Mouse (Mus musculus) midbrain, embryonic 11.5 days (tissue): Measurements from ENCODE around the gene 4930518I15Rik. TPM values are rescaled to one million over a fixed set of nuclear protein-coding genes. Genes with fewer than 3 reads are reported as not detected.
"Not testable (repeated sequence)": the region's sequence is repeated elsewhere in the genome, so short reads cannot be mapped to it uniquely, and the experiment has no call there.

ENCODE experiments used
- ATAC-seq: fragments of 200-750 bp; cut with Nextera tagmentation; 2 replicates; pipeline ENCODE4 v1.8.0; 2017; ENCODE audit warnings: moderate TSS enrichment, moderate library complexity; ENCODE audit not compliant: low FRiP score
- DNase-seq: peaks from one replicate; pipeline ENCODE4 v3.0.0; 2015; ENCODE audit warnings: low spot score; ENCODE audit errors: missing footprints
- H3K27ac ChIP-seq: fragments of 300-500 bp; sonication (generic); 2 replicates; pipeline ENCODE4 v1.5.1; 2014; ENCODE audit warnings: low read depth, low read length
- H3K27me3 ChIP-seq: fragments of 300-500 bp; sonication (generic); 2 replicates; pipeline ENCODE4 v1.6.1; 2014; ENCODE audit warnings: mild to moderate bottlenecking, low read length, moderate library complexity, mixed read lengths; ENCODE audit not compliant: control insufficient read depth, insufficient read depth
- H3K36me3 ChIP-seq: fragments of 300-500 bp; sonication (generic); 2 replicates; pipeline ENCODE4 v1.6.1; 2014; ENCODE audit warnings: mild to moderate bottlenecking, low read length, moderate library complexity, mixed read lengths; ENCODE audit not compliant: control insufficient read depth, insufficient read depth
- H3K4me1 ChIP-seq: fragments of 300-500 bp; sonication (generic); 2 replicates; pipeline ENCODE4 v1.6.1; 2014; ENCODE audit warnings: low read length; ENCODE audit not compliant: control insufficient read depth, insufficient read depth
- H3K4me2 ChIP-seq: fragments of 300-500 bp; sonication (generic); 2 replicates; pipeline ENCODE4 v1.6.1; 2014; ENCODE audit warnings: mild to moderate bottlenecking, moderate library complexity
- H3K4me3 ChIP-seq: fragments of 300-500 bp; sonication (generic); 2 replicates; pipeline ENCODE4 v1.5.1; 2014; ENCODE audit warnings: low read depth, low read length
- H3K9ac ChIP-seq: fragments of 300-500 bp; sonication (generic); 2 replicates; pipeline ENCODE4 v1.6.1; 2014; ENCODE audit warnings: low read length
- H3K9me3 ChIP-seq: fragments of 300-500 bp; sonication (generic); 2 replicates; pipeline ENCODE4 v1.6.1; 2016; ENCODE audit warnings: low read length; ENCODE audit not compliant: control insufficient read depth
- WGBS: fragments of 180-500 bp; shearing (Covaris S2); extraction: QIAGEN DNeasy Blood & Tissue Kit; methylation state at CpG from one replicate; pipeline ENCODE4 v1.1.7; 2014; 5-methylcytosine and 5-hydroxymethylcytosine counted together
- polyA plus RNA-seq: library from polyadenylated mRNA; unstranded; fragments of >200 nt; fragmentation: Nextera tagmentation; extraction: Ambion mirVana; gene quantifications from 2 replicates; pipeline ENCODE4 v1.2.1, GENCODE M21; 2014

The 4930518I15Rik gene
- polyA plus RNA-seq, 1 experiment from 2014 or later, result 4.7 TPM

DNA sequence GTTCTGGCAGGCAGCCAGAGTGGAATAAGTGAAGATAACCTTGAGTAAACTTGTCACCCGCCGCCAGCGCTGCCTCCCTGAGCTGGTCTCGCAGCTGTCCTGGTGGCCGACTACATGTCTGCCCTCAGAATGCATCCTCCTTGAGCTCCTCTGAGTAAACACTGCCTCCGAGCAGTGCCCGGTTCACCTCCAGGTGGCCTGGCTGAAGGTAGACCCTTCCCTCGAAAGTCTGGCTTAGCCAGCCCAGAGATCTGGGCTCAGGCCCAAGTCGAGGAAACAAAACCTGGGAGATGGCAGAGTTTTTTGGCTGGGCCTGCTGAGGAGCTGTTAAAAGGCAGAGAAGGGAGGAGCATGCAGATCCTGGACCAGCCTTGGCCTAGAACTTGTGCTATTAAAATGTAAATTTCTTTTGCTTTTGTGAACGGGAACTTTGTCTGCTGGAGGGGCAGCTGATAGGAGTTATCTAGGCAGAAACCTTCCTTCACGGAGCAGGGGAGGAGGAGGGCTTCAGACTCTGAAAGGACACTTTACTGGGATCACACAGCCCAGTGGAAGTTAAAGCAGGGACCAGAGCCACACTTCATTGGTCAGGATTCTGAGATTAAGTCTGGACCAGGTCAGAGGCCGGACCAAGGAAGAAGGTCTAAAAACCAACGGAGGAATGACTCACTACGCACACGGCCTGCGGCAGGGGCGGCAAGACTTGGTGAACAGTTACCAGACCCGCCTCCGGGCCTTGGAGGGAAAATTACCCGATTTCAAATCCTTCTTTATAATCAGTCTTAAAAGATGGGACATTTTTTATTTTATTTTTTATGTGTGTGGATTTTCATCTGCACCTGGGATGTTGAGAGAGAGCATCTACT lies 15.7 kb downstream of the 4930518I15Rik start:
- 2% methylated on average over 20 of the region's 20 CpGs for WGBS
- H3K9me3 ChIP-seq, result no peaks in the 10 kb centered on the region
- no peaks in the 10 kb centered on the region for H3K27me3 ChIP-seq
- ATAC-seq (no peak), DNase-seq (no peak)
- H3K4me2 ChIP-seq, result peak overlapping the region; percentile 64
- H3K9ac ChIP-seq, result peak overlapping the region; percentile 95
- peaks cover 2% of the 10 kb centered on the region; the same call in 1 of the 2 replicates for H3K36me3 ChIP-seq
- H3K4me3 ChIP-seq, result peak overlapping the region; percentile 86
- peaks cover 35% of the 10 kb centered on the region for H3K4me1 ChIP-seq
- H3K27ac ChIP-seq, result peak overlapping the region; percentile 21; the same call in 1 of the 2 replicates

DNA sequence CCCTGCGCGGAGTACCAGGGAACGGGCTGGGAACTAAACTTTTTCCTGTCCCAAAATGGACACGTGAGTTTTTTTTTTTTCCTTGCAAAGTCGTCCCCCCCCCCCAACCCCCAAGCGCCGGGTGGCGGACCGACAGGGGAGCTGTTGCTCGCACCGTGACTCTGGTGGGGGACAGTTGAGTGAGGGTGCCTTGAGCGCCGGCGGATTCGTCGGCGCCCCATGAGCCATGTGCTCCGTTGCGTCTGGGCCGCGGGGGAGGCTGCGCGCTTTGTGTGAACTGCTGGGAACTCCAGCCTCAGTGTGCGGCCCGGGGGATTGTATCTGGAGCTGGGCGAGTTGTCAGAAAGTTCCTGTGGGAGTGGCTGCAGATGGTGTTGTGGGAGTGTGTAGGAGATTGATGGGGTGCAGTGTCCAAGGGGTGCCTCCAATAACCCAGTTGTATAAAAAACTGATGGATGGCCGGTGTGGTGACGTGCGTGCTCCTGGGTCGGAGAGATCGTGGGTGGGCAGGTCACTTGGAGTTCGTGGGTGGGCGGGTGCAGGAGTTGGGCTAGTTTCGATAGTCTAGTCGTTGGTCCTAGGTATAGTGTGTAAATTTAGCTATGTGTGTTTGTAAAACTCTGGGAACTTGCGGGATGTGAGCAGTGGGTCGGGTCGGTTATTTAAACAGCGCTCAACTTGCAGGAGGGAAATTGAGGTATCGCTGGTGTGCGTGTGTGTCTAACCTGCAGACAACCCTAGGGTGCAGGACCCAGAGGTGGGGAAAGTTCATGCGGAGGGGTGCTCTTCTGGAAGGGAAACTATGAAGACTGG lies 16.5 kb downstream of the 4930518I15Rik start:
- no peaks in the 10 kb centered on the region for H3K27me3 ChIP-seq
- H3K36me3 ChIP-seq, result no peaks in the 10 kb centered on the region; the same call in 1 of the 2 replicates
- under 1% methylated on average over 41 of the region's 42 CpGs for WGBS
- DNase-seq (peak; percentile 96), ATAC-seq (peak; percentile 6; the same call in 1 of the 2 replicates)
- H3K4me3 ChIP-seq, result peak overlapping the region; percentile 86
- H3K4me2 ChIP-seq, result peak overlapping the region; percentile 64
- peaks cover 35% of the 10 kb centered on the region for H3K4me1 ChIP-seq
- H3K27ac ChIP-seq, result peak overlapping the region; percentile 92
- H3K9ac ChIP-seq, result peak overlapping the region; percentile 95
- H3K9me3 ChIP-seq, result no peaks in the 10 kb centered on the region

DNA sequence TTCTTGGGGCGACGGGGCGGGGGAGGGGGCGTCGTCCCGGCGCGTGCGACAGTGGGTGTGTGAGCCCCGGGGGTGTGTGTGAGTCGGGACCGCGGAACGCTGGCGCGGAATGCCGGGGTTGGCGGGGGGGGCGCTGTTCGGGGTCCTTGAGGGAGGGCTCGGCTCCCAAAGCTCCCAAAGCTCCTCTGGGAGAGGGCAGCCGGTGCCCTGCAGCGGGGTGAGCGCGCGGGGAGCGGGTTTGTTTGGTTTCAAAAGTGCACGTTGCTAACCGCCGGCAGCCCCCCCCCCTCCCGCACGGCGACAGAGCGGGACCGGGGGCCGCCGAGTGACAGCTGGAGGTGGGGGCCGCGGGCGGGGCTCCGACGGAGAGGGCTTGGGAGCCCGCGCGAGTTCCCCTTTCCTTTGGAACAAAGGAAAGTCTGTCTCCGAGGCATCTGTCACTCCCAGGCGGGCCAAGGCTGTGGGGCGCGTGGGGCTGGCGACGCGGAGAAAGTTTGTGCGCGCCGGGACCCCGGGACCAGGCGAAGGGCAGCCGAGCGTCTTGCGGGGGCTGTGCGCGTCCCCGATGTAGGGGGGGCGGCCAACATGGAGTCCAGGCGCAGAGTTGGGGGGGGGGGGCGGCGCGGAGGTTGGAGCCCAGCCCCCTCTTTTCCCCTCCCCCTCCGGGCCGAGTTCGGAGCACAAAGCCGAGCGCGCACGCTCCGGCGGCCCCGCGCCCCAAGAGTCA lies 17.3 kb downstream of the 4930518I15Rik start:
- peak overlapping the region; percentile 92 for H3K27ac ChIP-seq
- WGBS, result under 1% methylated on average over 60 of the region's 79 CpGs
- H3K36me3 ChIP-seq, result no peaks in the 10 kb centered on the region; the same call in 1 of the 2 replicates
- peak overlapping the region; percentile 64 for H3K4me2 ChIP-seq
- no peaks in the 10 kb centered on the region for H3K27me3 ChIP-seq
- no peaks in the 10 kb centered on the region for H3K9me3 ChIP-seq
- no peak for DNase-seq
- peak overlapping the region; percentile 95 for H3K9ac ChIP-seq
- peaks cover 35% of the 10 kb centered on the region for H3K4me1 ChIP-seq
- peak; percentile 62 for ATAC-seq
- peak overlapping the region; percentile 86 for H3K4me3 ChIP-seq

DNA sequence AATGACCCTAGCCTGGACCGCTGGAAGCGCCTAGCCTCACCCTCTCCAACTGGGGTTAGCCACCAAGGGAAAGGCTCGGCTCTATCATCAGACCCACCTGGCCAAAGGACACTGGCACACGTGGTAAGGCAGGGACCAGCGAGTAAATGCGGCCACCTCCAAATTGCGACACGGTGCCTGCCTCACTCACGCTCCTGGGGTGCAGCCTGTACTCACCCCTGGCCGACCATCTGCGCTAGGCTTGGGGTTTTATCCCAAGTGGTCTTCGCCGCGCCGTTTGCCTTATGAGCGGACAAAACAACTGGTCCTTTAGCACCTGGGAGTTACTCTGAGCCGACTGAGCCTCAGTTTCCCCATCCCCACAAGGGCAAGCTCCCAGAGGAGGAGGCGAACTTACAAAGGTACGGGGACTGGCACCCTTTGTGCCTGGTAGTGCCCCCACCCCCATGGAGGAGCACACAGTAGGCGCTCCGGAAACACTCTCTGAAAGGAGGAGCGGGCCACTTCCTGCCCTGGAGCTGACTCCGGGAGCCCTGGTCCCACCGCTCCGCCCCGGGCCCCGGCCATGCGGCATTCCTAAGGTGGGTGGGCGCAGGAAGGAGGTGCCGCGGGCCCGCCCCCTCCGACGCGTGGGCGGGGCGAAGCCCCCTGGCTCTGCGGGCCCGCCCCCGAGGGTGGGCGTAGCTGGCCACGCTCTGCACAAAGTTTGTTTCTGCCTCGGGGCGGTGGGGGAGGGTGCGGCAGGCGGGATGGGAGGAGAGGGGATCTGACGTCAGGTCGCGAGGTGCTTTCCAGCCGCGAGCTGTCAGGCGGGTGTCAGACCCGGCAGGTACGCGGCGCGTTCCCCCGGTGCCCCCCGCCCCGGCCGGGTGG lies 18.2 kb downstream of the 4930518I15Rik start, which contains the start of gene Tgif2:
Gene Tgif2 (plus strand): TSS at position 689 of the 873 bp plus-strand sequence.
- Histone ChIP-seq H3K27me3 (no peaks in the 10 kb centered on the region), H3K4me1 (peaks cover 29% of the 10 kb centered on the region), H3K4me2 (peak within 1 kb of the TSS; percentile 64), H3K36me3 (peaks cover 2% of the 10 kb centered on the region), H3K27ac (peak within 1 kb of the TSS; percentile 92), H3K9ac (peak within 1 kb of the TSS; percentile 95), H3K4me3 (peak within 1 kb of the TSS; percentile 86), H3K9me3 (no peaks in the 10 kb centered on the region)
- DNase-seq (peak; percentile 100), ATAC-seq (peak; percentile 89)
- WGBS, result under 1% methylated on average over 47 of the region's 61 CpGs

DNA sequence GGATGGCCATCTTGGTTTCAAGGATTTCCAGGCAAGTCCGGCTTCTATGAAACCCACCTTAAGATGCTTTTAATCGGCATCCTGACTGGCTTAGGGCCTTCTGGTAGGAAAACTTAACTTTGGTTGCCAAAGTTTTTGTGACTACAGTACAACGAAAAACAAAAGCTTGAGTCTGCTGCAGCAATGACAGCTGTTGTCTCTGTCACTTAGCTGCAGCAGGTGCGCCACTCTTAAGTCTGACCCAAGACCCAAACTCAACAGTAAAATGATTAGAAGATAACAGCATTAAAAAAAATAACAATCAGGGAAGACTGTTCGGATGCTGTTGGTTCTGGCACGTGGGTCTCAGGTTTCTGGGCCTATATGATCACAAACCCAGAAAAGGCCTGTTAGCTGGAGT lies 18.9 kb downstream of the 4930518I15Rik start:
- DNase-seq (no peak), ATAC-seq (no peak)
- WGBS, result 68% methylated on average over 6 of the region's 6 CpGs
- Histone ChIP-seq H3K4me1 (peaks cover 25% of the 10 kb centered on the region), H3K27ac (no peak overlapping the region), H3K27me3 (no peaks in the 10 kb centered on the region), H3K9me3 (no peaks in the 10 kb centered on the region), H3K4me2 (peak overlapping the region; percentile 64), H3K36me3 (peaks cover 9% of the 10 kb centered on the region), H3K4me3 (peak overlapping the region; percentile 86), H3K9ac (peak overlapping the region; percentile 95; the same call in 1 of the 2 replicates)

DNA sequence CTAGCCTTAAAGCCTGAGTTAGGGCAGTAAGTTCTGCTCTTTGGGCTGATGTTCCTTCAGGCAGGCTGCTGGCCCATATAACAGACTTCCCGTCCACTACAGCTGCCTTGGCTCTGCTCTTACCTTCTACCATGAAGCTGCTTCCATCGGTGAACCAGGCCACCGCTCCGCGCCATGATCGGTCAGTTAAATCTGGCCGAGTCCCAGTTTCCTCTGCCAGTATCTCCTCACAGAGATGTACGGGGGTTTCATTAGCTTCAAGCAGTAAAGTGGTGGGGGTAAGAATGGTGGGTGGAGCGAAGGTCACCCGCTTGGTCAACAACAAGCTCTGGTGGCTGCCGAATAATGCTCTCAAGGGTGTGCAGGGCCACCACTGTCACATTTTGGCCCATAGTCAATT lies 23.4 kb downstream of the 4930518I15Rik start:
- Histone ChIP-seq H3K27ac (no peak overlapping the region), H3K9ac (no peak overlapping the region), H3K4me2 (no peak overlapping the region), H3K36me3 (peaks cover 32% of the 10 kb centered on the region), H3K9me3 (peaks cover 3% of the 10 kb centered on the region; the same call in 1 of the 2 replicates), H3K27me3 (no peaks in the 10 kb centered on the region), H3K4me3 (no peak overlapping the region), H3K4me1 (0 out of 2 replicates have a peak, but pooled peaks cover 2% of the 10 kb centered on the region)
- 98% methylated on average over 11 of the region's 11 CpGs for WGBS
- no peak for ATAC-seq
- DNase-seq, result no peak

DNA sequence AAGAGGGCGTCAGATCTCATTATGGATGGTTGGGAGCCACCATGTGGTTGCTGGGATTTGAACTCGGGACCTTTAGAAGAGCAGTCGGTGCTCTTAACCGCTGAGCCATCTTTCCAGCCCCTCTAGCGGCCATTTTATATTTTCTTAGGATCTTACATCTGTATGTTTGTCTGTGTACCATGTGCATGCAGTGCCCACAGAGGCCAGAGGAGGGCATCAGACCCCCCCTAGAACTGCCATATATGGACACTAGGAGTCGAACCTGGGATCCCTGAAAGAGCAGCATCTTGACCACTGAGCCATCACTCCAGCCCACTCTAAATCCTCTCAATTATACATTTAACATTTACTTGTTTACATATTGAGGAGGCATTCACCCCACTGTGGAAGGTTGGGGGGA lies 32.6 kb downstream of the 4930518I15Rik start:
- H3K27me3 ChIP-seq, H3K9me3 ChIP-seq, H3K9ac ChIP-seq, H3K27ac ChIP-seq, ATAC-seq, H3K4me2 ChIP-seq, H3K4me1 ChIP-seq, H3K4me3 ChIP-seq, H3K36me3 ChIP-seq: not testable (repeated sequence)
- DNase-seq, result peak; percentile 19
- WGBS, result 92% methylated on average over 6 of the region's 6 CpGs

DNA sequence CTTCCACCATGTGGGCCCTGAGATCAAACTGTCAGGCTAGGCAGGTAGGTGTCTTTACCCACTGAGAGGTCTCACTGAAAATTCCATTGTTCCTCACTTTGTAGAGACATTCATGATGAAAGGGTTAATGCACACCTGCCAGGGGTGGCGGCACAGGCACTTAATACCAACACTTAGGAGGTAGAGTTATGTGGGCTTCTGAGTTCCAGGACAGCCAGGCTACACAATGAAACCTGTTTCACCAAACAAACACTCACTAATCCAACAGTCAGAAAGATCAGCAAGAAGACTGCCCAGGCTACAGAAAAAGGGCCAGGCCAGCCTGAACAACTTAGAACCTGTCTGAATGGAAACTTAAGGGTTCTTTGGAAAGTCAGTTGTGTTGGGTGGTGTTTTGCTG lies 41.6 kb downstream of the 4930518I15Rik start:
- no peaks in the 10 kb centered on the region for H3K9me3 ChIP-seq
- H3K4me1 ChIP-seq, result peaks cover 16% of the 10 kb centered on the region
- H3K9ac ChIP-seq, result no peak overlapping the region
- H3K27me3 ChIP-seq, result no peaks in the 10 kb centered on the region
- H3K4me2 ChIP-seq, result no peak overlapping the region
- DNase-seq (peak; percentile 60), ATAC-seq (no peak)
- no peaks in the 10 kb centered on the region for H3K36me3 ChIP-seq
- no peak overlapping the region for H3K4me3 ChIP-seq
- H3K27ac ChIP-seq, result no peak overlapping the region
- WGBS, result 63% methylated on average over 1 of the region's 1 CpGs
